Mouse (Mus musculus): ENCODE data around the gene Trim26. TPM values are rescaled to one million over a fixed set of nuclear protein-coding genes. Genes with fewer than 3 reads are reported as not detected.
A peak's percentile ranks its signal among the peaks of the same experiment; 100 is the strongest.

Gene Trim26
- total RNA-seq, 2 experiments from 2014 or later: 23.1 to 24.2 TPM

- DNase-seq: peak; percentile 24 to 63
- intact Hi-C loops (cut with DNase I): no loop called here
These were observed 59.6 kb downstream of the Trim26 start for GRCm38 (mm10) chr17:36896583-36896982.

GRCm38 (mm10) chr17:36897065-36897464 lies 60.1 kb downstream of the Trim26 start:
- intact Hi-C loops (cut with DNase I): no loop called here
- no peak for DNase-seq

- intact Hi-C loops (cut with DNase I): no loop called here
- DNase-seq: no peak
These were observed 60.7 kb downstream of the Trim26 start, which contains the start of gene Trim31 for GRCm38 (mm10) chr17:36897552-36898205. Trim31 (plus strand) TSS chr17:36898118.

- DNase-seq: no peak
- intact Hi-C loops (cut with DNase I): no loop called here
These were observed 62.4 kb downstream of the Trim26 start for GRCm38 (mm10) chr17:36899376-36899775.

- intact Hi-C loops (cut with DNase I): no loop called here
- DNase-seq: no peak
These were observed 63.1 kb downstream of the Trim26 start for GRCm38 (mm10) chr17:36900001-36900400.

GRCm38 (mm10) chr17:36900691-36901090 lies 63.8 kb downstream of the Trim26 start:
- intact Hi-C loops (cut with DNase I): no loop called here
- peak in 1 of 2 experiments; percentile 14 for DNase-seq

- intact Hi-C loops (cut with DNase I): no loop called here
- DNase-seq: no peak
These were observed 66.7 kb downstream of the Trim26 start for GRCm38 (mm10) chr17:36903651-36904050.

- intact Hi-C loops (cut with DNase I): no loop called here
- DNase-seq: no peak
These were observed 71.3 kb downstream of the Trim26 start for GRCm38 (mm10) chr17:36908235-36908634.

Other genes starting within 250 kb of the Trim26 start
- gene H2-M9, start 194.5 kb upstream of the Trim26 start, total RNA-seq (2021): under 1 TPM in 1 of 2 experiments, not detected in 1; 0.38 TPM
- not detected for gene H2-M1, start 164.9 kb upstream of the Trim26 start, total RNA-seq (2021)
- gene H2-M10.5, start 64.2 kb upstream of the Trim26 start, total RNA-seq (2021): not detected
- not detected for gene H2-M10.6, start 25.0 kb upstream of the Trim26 start, total RNA-seq (2021)
- gene Trim15, start 30.1 kb downstream of the Trim26 start, total RNA-seq (2021): not detected
- gene Trim10, start 32.4 kb downstream of the Trim26 start, total RNA-seq (2021): under 1 TPM; 0.60 to 0.93 TPM
- not detected for gene Trim40, start 53.0 kb downstream of the Trim26 start, total RNA-seq (2021)
- gene Trim31, start 61.0 kb downstream of the Trim26 start, total RNA-seq (2021): not detected
- gene Rnf39, start 105.8 kb downstream of the Trim26 start, total RNA-seq (2021): under 1 TPM; 0.22 to 0.43 TPM
- 10 to 100 TPM; 58.9 to 73.2 TPM for gene Ppp1r11, start 114.6 kb downstream of the Trim26 start, total RNA-seq (2021)
- gene Znrd1, start 121.4 kb downstream of the Trim26 start, total RNA-seq (2021): 10 to 100 TPM; 23.7 to 28.9 TPM
- gene Znrd1as, start 121.5 kb downstream of the Trim26 start, total RNA-seq (2021): 1 to 10 TPM; 7.7 to 8.4 TPM
- gene 2410137M14Rik, start 144.1 kb downstream of the Trim26 start, total RNA-seq (2021): not detected
- gene H2-M5, start 152.4 kb downstream of the Trim26 start, total RNA-seq (2021): under 1 TPM in 1 of 2 experiments, not detected in 1; 0.26 TPM
- 1 to 10 TPM; 5.6 to 6.9 TPM for gene Zfp57, start 164.0 kb downstream of the Trim26 start, total RNA-seq (2021)
- not detected for gene Mog, start 186.3 kb downstream of the Trim26 start, total RNA-seq (2021)
- gene Gabbr1, start 208.8 kb downstream of the Trim26 start, total RNA-seq (2021): 10 to 100 TPM; 14.0 to 17.2 TPM